Mouse (Mus musculus): ENCODE measurements at regions not wholly inside any gene's neighbourhood (a gene's known extent, or its start where the extent isn't known, plus 50 kb on each side); places are given as distances from the start of the nearest gene placed in this dataset.

- TF ChIP-seq CTCF (IDR thresholded peaks at IDR 0.05; ENCODE audit: borderline replicate concordance, insufficient read depth, low read length) (no peak), POLR2A (IDR thresholded peaks at IDR 0.05; ENCODE audit: low read depth, low read length) (no peak)
Measured at GRCm38 (mm10) chr12:49739960-49740740, 355.2 kb downstream of the Gm43517 start.
